Mouse (Mus musculus) monocyte, adult 2 months (primary cell): Measurements from ENCODE around the gene Lrsam1.
"Not testable (repeated sequence)": the region's sequence is repeated elsewhere in the genome, so short reads cannot be mapped to it uniquely, and the experiment has no call there.

ENCODE experiments used
- DNase-seq, 2 experiments: peaks; one replicate each; pipeline ENCODE4 v3.0.0; 2022; ENCODE audit warnings: low spot score in 2 of 2, low read depth in 1 of 2

Gene Lrsam1

GRCm38 (mm10) chr2:32961192-32961995 is at the start of gene Lrsam1, which contains the start of gene Rpl12:
Gene Lrsam1 (minus strand): TSS chr2:32961614.
Gene Rpl12 (plus strand): TSS chr2:32961559.
- peak; percentile 74 to 92 for DNase-seq

- DNase-seq = not testable (repeated sequence)
Measured at GRCm38 (mm10) chr2:33009055-33009454, 47.6 kb upstream of the Lrsam1 start.

- DNase-seq = no peak
Measured at GRCm38 (mm10) chr2:33005041-33005440, 43.6 kb upstream of the Lrsam1 start.

- DNase-seq = no peak
Measured at GRCm38 (mm10) chr2:33002144-33002543, 40.7 kb upstream of the Lrsam1 start.

DNA sequence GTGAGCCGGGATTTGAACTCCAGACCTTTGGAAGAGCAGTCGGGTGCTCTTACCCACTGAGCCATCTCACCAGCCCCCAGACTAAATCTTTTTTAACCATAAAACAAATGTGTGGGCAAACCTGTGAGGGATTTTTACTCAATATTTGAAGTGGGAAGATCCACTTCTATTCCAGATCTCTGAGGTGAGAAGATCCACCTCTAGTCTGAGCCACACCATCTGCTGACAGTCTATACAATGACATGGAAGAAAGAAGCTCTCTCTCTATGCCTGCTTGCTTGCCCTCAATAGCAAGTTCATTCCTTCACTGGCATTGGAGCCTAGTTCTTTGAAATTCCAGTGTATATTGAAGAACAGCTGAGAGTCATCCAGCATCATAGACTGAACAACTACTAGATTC is 38.3 kb upstream of the Lrsam1 start:
- DNase-seq = no peak

DNA sequence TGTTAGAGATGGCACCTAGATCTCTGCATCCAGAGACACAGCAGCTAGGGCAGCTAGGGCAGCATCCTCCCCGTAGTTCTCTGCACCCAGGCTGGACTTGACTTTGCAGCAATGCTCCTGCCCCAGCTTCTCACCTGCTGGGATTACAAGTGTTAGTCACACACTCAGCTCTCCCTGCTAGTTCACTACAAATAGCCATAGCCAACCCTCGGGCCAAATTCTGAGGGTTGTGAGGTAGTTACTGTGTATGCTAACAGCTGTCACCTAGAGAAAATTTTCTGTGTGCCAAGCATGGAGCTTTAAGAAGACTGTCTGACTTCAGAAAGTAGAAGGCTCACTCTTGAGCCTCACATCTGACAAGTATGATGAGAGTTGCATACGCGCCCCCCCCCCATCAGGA is 36.4 kb upstream of the Lrsam1 start:
- no peak for DNase-seq

- DNase-seq = no peak
Measured at GRCm38 (mm10) chr2:32997081-32997480, 35.7 kb upstream of the Lrsam1 start.

- no peak for DNase-seq
Measured at GRCm38 (mm10) chr2:32992130-32992529, 30.7 kb upstream of the Lrsam1 start.

- DNase-seq = no peak
Measured at GRCm38 (mm10) chr2:32990167-32990832, 28.9 kb upstream of the Lrsam1 start.

DNA sequence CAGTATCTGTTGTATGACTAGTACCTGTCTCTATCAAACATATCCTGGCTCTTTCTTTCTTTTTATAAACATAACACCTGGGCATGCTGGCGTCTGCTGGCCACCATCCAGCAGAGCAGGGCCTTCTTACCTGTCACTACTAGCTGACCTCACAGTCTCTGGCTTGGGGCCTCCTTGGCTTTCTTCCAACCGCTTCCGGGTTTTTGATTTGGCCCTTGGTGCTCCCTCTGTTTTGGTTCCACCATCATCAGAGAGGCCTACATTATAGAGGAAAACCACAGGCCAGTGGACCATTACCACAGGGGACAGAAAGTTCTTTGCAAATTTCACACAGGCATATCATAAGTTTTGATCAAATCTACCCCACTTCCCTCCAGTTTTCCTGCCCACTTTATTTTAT is 28.0 kb upstream of the Lrsam1 start:
- no peak for DNase-seq

GRCm38 (mm10) chr2:32985844-32986243 is 24.4 kb upstream of the Lrsam1 start:
- no peak for DNase-seq

DNA sequence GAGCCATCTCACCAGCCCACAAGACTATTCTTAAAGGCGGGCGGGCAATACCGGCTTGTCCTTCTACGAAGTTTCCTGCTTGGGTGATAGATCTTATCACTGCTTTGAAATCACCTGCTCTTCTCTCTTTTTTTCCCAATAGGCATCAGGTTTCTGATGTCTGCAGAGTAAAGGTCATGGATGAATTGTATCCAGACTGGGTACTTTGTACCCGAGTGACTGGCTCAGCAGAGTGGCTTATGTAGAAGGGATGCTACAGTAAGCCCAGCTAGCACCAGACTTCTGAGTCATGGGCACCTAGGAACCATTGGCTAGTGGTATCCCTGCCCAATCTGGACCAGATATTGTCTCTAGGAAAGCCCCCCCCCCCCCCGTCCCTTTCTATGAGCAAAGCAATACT is 22.2 kb upstream of the Lrsam1 start:
- no peak for DNase-seq

DNA sequence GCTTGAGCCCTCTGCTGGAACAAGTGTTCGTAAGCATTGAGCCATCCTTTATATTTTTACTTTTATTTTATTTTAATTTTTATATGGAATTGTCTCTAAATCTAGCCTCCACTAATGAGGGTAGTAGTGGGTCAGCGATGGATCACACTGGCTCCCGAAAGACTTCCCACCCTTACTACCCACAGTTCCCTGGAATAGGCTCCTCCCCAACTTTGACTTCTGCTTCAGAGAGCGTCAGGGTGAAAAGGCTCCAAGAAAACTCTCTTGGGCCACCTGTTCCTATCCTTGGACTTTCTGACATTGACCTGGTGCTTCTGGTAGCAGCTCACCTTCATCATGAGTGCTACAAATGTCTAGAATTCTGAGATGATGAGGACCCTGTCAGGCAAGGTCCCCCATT is 21.3 kb upstream of the Lrsam1 start:
- DNase-seq = no peak

- peak; percentile 66 to 76 for DNase-seq
Measured at GRCm38 (mm10) chr2:32981725-32982271, 20.4 kb upstream of the Lrsam1 start, which contains the start of gene Slc2a8. Gene Slc2a8 (minus strand): TSS chr2:32982083.

DNA sequence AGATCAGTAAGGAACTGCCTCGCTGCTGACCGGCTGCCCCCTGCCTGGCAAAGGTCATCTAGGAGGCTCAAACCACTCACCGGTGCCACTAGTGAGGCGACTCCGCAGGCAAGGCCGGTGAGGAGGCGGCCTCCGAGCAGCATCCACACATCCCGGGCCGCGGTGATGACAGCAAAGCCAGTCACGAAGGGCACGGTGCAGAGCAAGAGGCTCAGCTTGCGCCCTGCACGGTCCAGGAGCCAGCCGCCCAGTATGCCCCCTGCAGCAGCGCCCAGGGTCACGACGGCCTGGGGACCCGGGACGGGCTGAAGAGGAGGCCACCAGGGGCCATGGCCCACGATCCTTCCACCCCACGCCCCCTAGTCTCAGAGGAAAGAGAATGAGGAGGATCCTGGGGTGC is 19.9 kb upstream of the Lrsam1 start:
- no peak for DNase-seq

DNA sequence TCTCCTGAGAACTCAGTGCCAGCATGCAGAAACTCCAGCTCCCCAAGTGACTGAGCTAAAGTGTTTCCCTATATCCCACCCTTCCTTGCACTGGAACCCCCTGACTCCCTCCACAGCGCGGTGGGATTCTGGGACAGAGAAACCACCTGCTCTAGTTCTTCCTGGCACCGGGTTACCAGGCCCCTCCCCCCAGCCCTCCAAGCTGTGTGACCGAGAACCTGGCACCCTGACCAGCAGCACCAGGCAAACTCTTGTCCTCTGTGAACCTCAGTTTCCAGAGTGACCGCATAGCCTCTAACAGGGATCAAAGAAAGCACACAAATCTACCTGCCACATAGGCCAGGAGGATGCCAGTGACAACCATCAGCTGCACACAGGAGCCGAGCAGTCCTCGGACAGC is 18.3 kb upstream of the Lrsam1 start:
- no peak for DNase-seq

GRCm38 (mm10) chr2:32978675-32979074 is 17.3 kb upstream of the Lrsam1 start:
- no peak for DNase-seq

GRCm38 (mm10) chr2:32977114-32977513 is 15.7 kb upstream of the Lrsam1 start:
- no peak for DNase-seq

DNA sequence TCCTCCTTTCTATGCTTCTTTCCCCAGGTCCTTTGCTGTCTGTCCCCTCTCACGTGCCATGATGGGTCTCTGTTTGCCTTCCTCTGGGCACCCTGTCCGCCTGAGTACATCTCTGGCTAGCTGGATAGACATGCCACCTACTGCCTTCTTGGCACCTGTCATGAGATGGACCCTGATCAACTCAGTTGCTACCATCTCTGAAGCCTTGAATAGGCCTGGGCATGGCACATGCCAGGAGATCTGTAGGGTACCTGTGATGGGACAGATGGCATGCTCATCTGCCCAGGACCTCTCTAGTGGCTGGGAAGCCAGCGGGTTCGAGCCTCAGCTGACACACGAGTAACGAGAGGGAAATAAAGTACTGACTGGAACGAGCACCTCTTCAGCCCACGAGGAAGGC is 12.8 kb upstream of the Lrsam1 start:
- no peak for DNase-seq

- no peak for DNase-seq
Measured at GRCm38 (mm10) chr2:32971235-32971634, 9.8 kb upstream of the Lrsam1 start.

GRCm38 (mm10) chr2:32969326-32969725 is 7.9 kb upstream of the Lrsam1 start:
- DNase-seq = no peak

- no peak for DNase-seq
Measured at GRCm38 (mm10) chr2:32968024-32968614, 6.7 kb upstream of the Lrsam1 start.
